Mouse (Mus musculus): ENCODE measurements around the gene Slc25a21. TPM values are rescaled to one million over a fixed set of nuclear protein-coding genes. Genes with fewer than 3 reads are reported as not detected.

Gene Slc25a21
- polyA plus RNA-seq, 1 experiment from 2014 or later: 0.59 TPM

DNA sequence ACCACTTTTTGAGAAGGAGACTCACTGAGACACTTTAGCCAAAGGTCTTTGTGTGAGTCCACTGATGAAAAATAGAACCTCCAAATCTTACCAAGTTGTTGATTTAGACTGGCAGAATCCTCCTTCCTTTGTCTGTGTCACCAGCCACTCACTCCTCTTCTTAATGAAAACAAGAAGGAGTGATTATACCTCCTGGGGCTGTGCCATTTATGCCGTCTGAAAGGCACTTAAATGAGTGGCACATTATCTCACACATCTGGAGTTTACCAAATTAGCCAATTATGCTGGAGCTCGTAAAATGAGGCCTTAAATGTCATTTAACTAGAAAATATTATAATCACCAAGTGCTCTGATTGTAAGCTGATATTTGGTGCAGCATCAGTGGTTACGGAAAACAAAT, 345.8 kb downstream of the Slc25a21 start:
- Histone ChIP-seq H3K4me3 (no peak overlapping the region), H3K36me3 (no peaks in the 10 kb centered on the region), H3K4me2 (replicated peaks) (no peak overlapping the region), H3K27me3 (peaks cover 30% of the 10 kb centered on the region), H3K4me1 (no peaks in the 10 kb centered on the region), H3K9me3 (no peaks in the 10 kb centered on the region), H3K27ac (no peak overlapping the region), H3K9ac (no peak overlapping the region)
- 22% methylated on average over 3 of the region's 3 CpGs for WGBS
- no peak for ATAC-seq (ENCODE audit: low FRiP score, low read depth)

DNA sequence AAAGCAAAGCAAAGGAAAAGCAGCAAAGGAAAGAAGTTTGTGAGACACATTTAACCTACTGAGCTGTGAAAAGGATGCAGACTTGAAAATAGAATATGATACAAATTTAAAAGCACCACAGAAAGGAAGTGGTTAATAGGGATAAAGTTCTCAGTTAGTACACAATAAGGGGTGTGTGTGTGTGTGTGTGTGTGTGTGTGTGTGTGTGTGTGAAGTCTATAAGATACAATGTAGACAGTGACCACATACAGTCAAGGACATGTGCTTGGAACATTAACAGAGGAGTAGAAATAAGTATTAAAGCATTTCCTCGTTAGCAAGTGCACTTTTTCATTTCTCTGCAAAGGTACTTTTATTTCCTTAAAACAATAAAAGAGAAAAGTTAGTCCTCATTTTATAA, 367.3 kb downstream of the Slc25a21 start:
- Histone ChIP-seq H3K27ac (no peak overlapping the region), H3K36me3 (no peaks in the 10 kb centered on the region), H3K4me3 (no peak overlapping the region), H3K9ac (no peak overlapping the region), H3K9me3 (no peaks in the 10 kb centered on the region), H3K27me3 (peaks cover 32% of the 10 kb centered on the region), H3K4me2 (replicated peaks) (no peak overlapping the region), H3K4me1 (peaks cover 20% of the 10 kb centered on the region)
- ATAC-seq (ENCODE audit: low FRiP score, low read depth): no peak
- 85% methylated on average over 1 of the region's 1 CpGs for WGBS

DNA sequence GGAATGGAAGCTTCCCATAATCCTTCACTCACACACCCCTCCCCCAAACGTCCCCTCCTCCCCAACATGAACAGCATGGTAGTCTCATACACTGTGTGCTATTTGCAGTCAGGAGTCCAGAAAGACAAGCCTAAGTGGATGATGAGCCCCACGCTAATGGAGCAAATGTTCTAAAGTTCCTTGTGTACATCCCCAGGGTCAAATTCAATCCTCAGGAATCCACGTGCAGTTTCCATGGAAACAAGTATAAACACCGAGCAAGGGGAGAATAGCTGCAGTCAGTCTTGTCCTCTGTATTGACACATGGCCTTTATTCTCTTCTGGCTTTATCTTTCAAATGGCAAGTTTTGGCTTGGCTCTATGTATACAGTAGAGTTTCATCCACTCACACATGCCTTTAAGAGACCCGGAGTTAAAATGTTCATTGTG, 367.8 kb downstream of the Slc25a21 start:
- Histone ChIP-seq H3K36me3 (no peaks in the 10 kb centered on the region), H3K9me3 (no peaks in the 10 kb centered on the region), H3K27ac (no peak overlapping the region), H3K9ac (no peak overlapping the region), H3K4me3 (no peak overlapping the region), H3K27me3 (peaks cover 34% of the 10 kb centered on the region), H3K4me2 (replicated peaks) (peak overlapping the region; percentile 32), H3K4me1 (peaks cover 25% of the 10 kb centered on the region)
- peak; percentile 25; the same call in 1 of the 2 replicates for ATAC-seq (ENCODE audit: low FRiP score, low read depth)
- 30% methylated on average over 5 of the region's 5 CpGs for WGBS

DNA sequence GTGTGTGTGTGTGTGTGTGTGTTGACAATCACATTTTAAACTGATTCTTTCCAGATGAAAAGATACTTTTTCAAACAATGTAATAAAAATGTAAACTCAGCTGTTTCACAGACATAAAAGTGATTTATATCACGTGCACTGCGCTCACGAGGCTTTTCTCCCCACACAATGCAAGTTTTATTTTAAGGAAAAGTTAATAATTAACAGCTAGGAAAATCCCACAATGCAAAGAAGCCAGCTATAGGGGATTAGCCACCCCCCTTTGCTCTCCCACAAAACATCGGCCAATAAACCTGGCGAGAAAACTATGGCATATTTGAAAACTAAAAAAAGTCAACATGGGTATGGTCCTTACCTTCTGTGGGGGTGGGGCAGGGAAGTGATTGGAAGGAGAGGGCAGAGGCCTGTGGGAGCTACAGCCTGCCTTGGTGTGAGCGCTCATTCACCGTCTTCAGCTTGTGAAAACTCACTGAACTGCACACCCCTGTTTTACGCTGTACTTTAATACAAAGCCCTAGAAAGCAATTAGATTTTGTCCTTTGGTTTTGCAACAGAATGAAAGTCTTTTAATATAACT, 369.4 kb downstream of the Slc25a21 start:
- Histone ChIP-seq H3K4me2 (replicated peaks) (no peak overlapping the region; the same call in 1 of the 2 replicates), H3K27me3 (peaks cover 20% of the 10 kb centered on the region), H3K4me1 (peaks cover 40% of the 10 kb centered on the region), H3K9me3 (no peaks in the 10 kb centered on the region), H3K9ac (no peak overlapping the region), H3K4me3 (no peak overlapping the region), H3K27ac (no peak overlapping the region), H3K36me3 (no peaks in the 10 kb centered on the region)
- 23% methylated on average over 8 of the region's 8 CpGs for WGBS
- peak; percentile 59 for ATAC-seq (ENCODE audit: low FRiP score, low read depth)

DNA sequence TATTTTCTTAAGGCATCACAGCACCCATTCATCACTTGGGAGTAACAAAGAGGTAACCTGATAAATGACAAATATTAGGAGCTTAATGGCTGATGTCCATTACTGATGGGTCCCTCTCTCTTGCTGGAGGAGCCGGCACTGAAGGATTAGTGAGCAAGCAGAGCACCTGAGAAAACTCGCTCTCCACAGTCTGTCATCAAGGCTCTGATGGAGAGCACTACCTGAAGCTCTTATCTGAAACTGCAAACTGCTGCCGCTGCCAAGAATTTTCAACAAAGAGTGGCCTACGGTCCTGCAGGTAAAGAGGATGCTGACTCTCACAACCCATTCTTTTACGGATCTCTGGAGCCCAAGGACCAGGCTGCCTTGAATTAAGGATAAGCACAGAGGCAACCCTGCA, 372.6 kb downstream of the Slc25a21 start:
- H3K4me3 ChIP-seq: no peak overlapping the region
- no peaks in the 10 kb centered on the region for H3K9me3 ChIP-seq
- no peak overlapping the region for H3K4me2 ChIP-seq (replicated peaks)
- no peak overlapping the region for H3K27ac ChIP-seq
- H3K27me3 ChIP-seq: peaks cover 18% of the 10 kb centered on the region; the same call in 1 of the 2 replicates
- no peak overlapping the region for H3K9ac ChIP-seq
- no peak for ATAC-seq (ENCODE audit: low FRiP score, low read depth)
- H3K4me1 ChIP-seq: peaks cover 47% of the 10 kb centered on the region
- WGBS: 53% methylated on average over 5 of the region's 5 CpGs
- no peaks in the 10 kb centered on the region for H3K36me3 ChIP-seq

DNA sequence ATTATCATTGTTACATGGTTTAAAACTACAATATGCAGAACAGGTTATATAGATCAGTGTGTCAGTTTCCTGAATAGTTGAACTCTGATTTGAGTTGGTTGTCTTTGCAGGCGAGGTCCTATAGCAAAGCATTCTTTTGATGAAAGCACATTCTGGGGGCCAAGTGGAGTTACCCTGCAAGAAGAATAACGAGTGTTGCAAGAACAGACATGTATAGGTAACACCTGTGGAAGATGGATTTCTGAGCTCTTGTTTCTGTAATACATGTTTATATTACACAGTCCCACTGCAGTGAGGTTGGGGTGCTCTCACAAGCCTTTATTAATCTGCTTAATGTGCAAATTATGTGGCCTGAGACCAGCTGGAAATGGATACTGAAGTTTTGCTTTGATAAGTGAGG, 375.1 kb downstream of the Slc25a21 start:
- H3K27ac ChIP-seq: no peak overlapping the region
- H3K36me3 ChIP-seq: no peaks in the 10 kb centered on the region
- H3K9ac ChIP-seq: no peak overlapping the region
- H3K4me2 ChIP-seq (replicated peaks): no peak overlapping the region
- H3K9me3 ChIP-seq: no peaks in the 10 kb centered on the region
- peaks cover 28% of the 10 kb centered on the region for H3K4me1 ChIP-seq
- WGBS: 36% methylated on average over 2 of the region's 2 CpGs
- no peak for ATAC-seq (ENCODE audit: low FRiP score, low read depth)
- H3K4me3 ChIP-seq: no peak overlapping the region
- H3K27me3 ChIP-seq: peaks cover 22% of the 10 kb centered on the region; the same call in 1 of the 2 replicates

DNA sequence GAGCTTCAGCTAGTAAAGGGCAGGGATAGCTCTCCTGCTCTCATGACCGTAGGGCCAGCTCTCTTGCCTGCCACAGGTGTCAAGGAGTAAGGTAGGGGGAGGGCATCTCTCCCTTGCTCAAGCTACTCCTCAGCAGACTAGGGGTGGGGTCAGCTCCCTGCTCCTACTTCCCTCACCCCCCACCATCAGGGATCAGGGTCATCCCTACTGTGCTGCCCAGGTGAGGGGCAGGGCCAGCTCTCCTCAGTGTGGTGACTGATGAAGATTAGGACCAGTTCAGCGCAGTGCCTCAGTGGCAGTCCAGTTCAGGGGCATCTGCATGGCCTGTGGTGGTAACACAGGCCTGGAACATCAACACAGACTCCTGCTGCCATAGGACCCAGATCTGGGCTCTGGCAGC, 376.7 kb downstream of the Slc25a21 start:
- no peaks in the 10 kb centered on the region for H3K36me3 ChIP-seq
- no peak overlapping the region for H3K9ac ChIP-seq
- H3K27ac ChIP-seq: no peak overlapping the region
- peaks cover 28% of the 10 kb centered on the region for H3K4me1 ChIP-seq
- ATAC-seq (ENCODE audit: low FRiP score, low read depth): no peak
- H3K27me3 ChIP-seq: peaks cover 18% of the 10 kb centered on the region; the same call in 1 of the 2 replicates
- H3K4me2 ChIP-seq (replicated peaks): no peak overlapping the region
- H3K4me3 ChIP-seq: no peak overlapping the region
- 98% methylated on average over 2 of the region's 2 CpGs for WGBS
- H3K9me3 ChIP-seq: no peaks in the 10 kb centered on the region

DNA sequence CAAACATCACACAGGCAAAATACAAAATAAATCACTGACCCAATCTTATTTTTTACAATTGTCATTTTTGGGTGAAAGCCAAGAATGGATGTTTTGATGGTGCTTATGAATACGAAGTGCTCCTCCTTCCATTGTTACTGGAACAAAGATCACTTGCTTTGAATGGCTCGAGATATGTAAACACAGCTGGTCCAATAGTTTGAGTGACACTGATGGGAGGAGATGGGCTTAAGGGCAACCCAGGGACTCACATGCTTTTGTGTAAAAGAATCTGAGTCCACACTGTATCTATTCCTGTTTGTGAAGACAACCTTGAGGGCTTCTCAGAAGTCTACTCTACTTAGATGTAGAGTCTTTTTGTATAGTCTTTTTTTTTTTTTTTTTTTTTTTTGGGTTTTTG, 389.8 kb downstream of the Slc25a21 start:
- Histone ChIP-seq H3K4me2 (replicated peaks) (no peak overlapping the region), H3K36me3 (no peaks in the 10 kb centered on the region), H3K27ac (no peak overlapping the region), H3K4me1 (no peaks in the 10 kb centered on the region), H3K27me3 (no peaks in the 10 kb centered on the region), H3K9me3 (no peaks in the 10 kb centered on the region), H3K9ac (no peak overlapping the region), H3K4me3 (no peak overlapping the region)
- 78% methylated on average over 2 of the region's 2 CpGs for WGBS
- no peak for ATAC-seq (ENCODE audit: low FRiP score, low read depth)

DNA sequence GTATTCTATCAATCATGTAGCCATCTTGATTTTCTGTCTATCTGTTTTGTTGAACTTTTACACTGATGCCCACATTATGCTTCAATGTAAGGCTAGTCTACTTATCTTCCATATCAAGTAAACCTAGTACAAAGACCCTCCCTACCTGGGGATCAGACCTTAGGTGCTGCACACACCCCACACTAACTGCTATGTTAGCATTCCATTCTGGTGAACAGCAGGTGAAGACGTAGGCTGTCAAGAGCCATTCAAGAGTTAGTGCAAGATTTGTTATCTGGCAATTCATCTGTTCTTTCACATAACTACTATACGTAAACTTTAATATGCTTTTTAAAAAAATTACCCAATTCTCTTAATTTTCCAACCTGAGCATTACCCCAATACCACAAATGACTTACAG, 390.2 kb downstream of the Slc25a21 start:
- WGBS: 76% methylated on average over 2 of the region's 2 CpGs

DNA sequence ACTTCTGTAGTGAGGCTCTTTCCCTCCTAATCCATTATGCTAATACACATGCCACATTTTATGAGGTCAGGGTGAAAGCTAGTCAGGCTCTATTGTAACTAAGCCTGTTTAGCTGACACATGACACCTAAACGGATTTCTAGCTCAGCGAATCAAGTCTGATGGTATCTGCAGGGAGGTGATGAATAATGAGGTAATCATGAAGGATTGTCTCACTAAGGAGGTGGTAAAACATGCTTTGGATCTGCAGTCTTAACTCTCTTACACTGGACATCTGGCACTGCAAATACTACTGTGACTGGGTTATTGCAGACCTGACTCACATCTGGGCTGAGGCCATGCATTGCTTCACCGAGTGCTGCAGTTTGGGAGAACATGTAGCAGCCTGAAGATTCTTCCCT, 392.8 kb downstream of the Slc25a21 start:
- ATAC-seq (ENCODE audit: low FRiP score, low read depth): peak; percentile 40
- H3K27me3 ChIP-seq: no peaks in the 10 kb centered on the region
- 9% methylated on average over 3 of the region's 3 CpGs for WGBS
- H3K4me3 ChIP-seq: no peak overlapping the region
- H3K9me3 ChIP-seq: no peaks in the 10 kb centered on the region
- H3K4me1 ChIP-seq: no peaks in the 10 kb centered on the region
- no peak overlapping the region for H3K9ac ChIP-seq
- no peaks in the 10 kb centered on the region for H3K36me3 ChIP-seq
- no peak overlapping the region for H3K27ac ChIP-seq
- H3K4me2 ChIP-seq (replicated peaks): no peak overlapping the region

More for the DNA sequence above, 390.2 kb downstream of the Slc25a21 start:
- H3K4me1 ChIP-seq: no peaks in the 10 kb centered on the region
- no peaks in the 10 kb centered on the region for H3K36me3 ChIP-seq
- no peak overlapping the region for H3K4me3 ChIP-seq
- no peaks in the 10 kb centered on the region for H3K9me3 ChIP-seq
- H3K9ac ChIP-seq: no peak overlapping the region
- no peak overlapping the region for H3K27ac ChIP-seq
- no peak overlapping the region for H3K4me2 ChIP-seq (replicated peaks)
- H3K27me3 ChIP-seq: no peaks in the 10 kb centered on the region
- no peak for ATAC-seq (ENCODE audit: low FRiP score, low read depth)

DNA sequence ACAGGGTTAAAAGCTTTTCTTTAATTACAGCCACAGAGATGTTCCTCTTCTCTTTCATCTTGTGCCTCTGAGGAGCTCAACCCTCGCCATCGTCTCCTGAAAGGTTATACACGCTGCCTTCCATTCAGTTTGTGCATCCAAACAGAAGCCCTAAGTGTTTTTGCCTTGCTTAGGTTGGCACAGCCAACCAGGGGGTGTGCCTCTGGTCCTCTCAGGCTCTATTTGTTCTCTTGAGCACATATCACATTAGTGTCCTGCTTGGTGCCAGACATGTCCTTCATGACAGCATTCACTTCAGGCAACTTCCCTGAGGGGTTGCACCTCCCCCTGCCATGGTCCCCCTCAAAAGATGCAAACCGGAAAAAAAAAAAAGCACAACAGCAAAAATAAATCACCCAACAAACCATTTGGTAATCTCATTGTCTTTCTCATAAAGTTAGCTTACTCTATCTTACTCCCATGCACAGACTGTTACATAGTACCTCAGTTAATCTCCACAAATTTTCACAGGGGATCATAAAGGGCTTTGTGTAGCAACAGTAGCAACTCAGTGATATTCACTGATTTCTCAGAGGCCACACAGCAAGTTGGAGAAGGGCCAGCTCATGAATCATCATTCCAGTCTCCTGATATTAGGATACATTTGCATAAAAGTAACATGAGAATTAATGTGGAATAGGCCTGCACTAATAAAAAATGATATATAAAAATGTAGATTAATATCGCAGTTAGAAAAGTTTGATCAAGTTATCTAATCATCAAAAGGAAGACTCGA, 398.4 kb downstream of the Slc25a21 start:
- Histone ChIP-seq H3K9me3 (no peaks in the 10 kb centered on the region), H3K36me3 (no peaks in the 10 kb centered on the region), H3K27me3 (peaks cover 2% of the 10 kb centered on the region), H3K4me2 (replicated peaks) (no peak overlapping the region), H3K4me3 (no peak overlapping the region), H3K4me1 (no peaks in the 10 kb centered on the region), H3K9ac (no peak overlapping the region), H3K27ac (no peak overlapping the region)
- no peak for ATAC-seq (ENCODE audit: low FRiP score, low read depth)
- WGBS: 82% methylated on average over 6 of the region's 6 CpGs

DNA sequence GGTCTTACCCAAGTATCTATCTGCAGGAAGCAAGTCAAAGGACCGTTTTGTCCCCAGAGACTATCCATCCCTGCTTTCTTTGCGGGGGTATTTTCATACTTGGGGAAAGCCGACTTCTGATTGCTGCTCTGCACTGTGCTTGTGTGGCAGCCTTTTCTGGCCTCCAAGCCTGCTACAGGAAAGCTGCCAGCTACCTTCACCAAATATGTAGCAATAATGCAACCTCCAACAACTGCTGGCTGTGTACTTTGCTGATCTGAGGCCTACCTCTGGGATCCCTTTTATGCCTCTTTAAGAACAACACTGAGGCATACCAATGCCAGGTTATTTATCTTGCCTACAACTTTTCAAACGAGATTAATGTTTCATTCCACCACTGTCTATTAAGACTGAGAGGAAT, 408.0 kb downstream of the Slc25a21 start:
- Histone ChIP-seq H3K4me2 (replicated peaks) (no peak overlapping the region), H3K4me1 (no peaks in the 10 kb centered on the region), H3K9ac (no peak overlapping the region), H3K27ac (no peak overlapping the region), H3K4me3 (no peak overlapping the region), H3K36me3 (no peaks in the 10 kb centered on the region), H3K27me3 (peaks cover 4% of the 10 kb centered on the region; the same call in 1 of the 2 replicates), H3K9me3 (no peaks in the 10 kb centered on the region)
- no peak for ATAC-seq (ENCODE audit: low FRiP score, low read depth)
- 82% methylated on average over 4 of the region's 4 CpGs for WGBS
